Mouse (Mus musculus): ENCODE measurements at regions not wholly inside any gene's neighbourhood (a gene's known extent, or its start where the extent isn't known, plus 50 kb on each side); places are given as distances from the start of the nearest gene placed in this dataset.

- H3K27me3 ChIP-seq (ENCODE audit: insufficient read depth, low read length), result no peaks in the 10 kb centered on the region
- H3K4me3 ChIP-seq (ENCODE audit: low read depth, low read length), result no peak overlapping the region
- DNase-seq (no peak), ATAC-seq (no peak)
- H3K9me3 ChIP-seq (ENCODE audit: low read length), result no peaks in the 10 kb centered on the region
- H3K4me2 ChIP-seq (ENCODE audit: low read depth), result no peak overlapping the region
- H3K27ac ChIP-seq (ENCODE audit: low read depth, low read length), result no peak overlapping the region
- TF ChIP-seq CTCF (IDR thresholded peaks at IDR 0.05; ENCODE audit: low read depth), result no peak
- no peak overlapping the region for H3K9ac ChIP-seq
- H3K4me1 ChIP-seq (ENCODE audit: insufficient read depth), result no peaks in the 10 kb centered on the region
- WGBS, result 78% methylated on average over 3 of the region's 3 CpGs
- no peaks in the 10 kb centered on the region for H3K36me3 ChIP-seq (ENCODE audit: insufficient read depth)
Measured at GRCm38 (mm10) chr13:40417856-40418255, 56.6 kb upstream of the Ofcc1 start.

- WGBS, result 95% methylated on average over 11 of the region's 11 CpGs
Measured at GRCm38 (mm10) chr13:40413074-40413473, 51.8 kb upstream of the Ofcc1 start.

More at GRCm38 (mm10) chr13:40413074-40413473, 51.8 kb upstream of the Ofcc1 start:
- no peaks in the 10 kb centered on the region for H3K36me3 ChIP-seq (ENCODE audit: insufficient read depth)
- no peak overlapping the region for H3K4me2 ChIP-seq (ENCODE audit: low read depth)
- H3K27ac ChIP-seq (ENCODE audit: low read depth, low read length), result no peak overlapping the region
- H3K27me3 ChIP-seq (ENCODE audit: insufficient read depth, low read length), result no peaks in the 10 kb centered on the region
- no peak overlapping the region for H3K9ac ChIP-seq
- no peaks in the 10 kb centered on the region for H3K9me3 ChIP-seq (ENCODE audit: low read length)
- no peak for DNase-seq
- H3K4me3 ChIP-seq (ENCODE audit: low read depth, low read length), result no peak overlapping the region
- TF ChIP-seq CTCF (IDR thresholded peaks at IDR 0.05; ENCODE audit: low read depth), result no peak
- no peaks in the 10 kb centered on the region for H3K4me1 ChIP-seq (ENCODE audit: insufficient read depth)
- ATAC-seq, result no peak

Measured in forebrain, postnatal 0 days (tissue).